Mouse (Mus musculus) liver, adult 2 months (tissue): ENCODE measurements around the gene Ccdc63.

ENCODE experiments used
- CTCF ChIP-seq: fragments of 200-500 bp; IDR thresholded peaks from 2 replicates; pipeline ENCODE4 v1.5.1; 2011; ENCODE audit warnings: low read depth, low read length, control low read depth
- POLR2A ChIP-seq: fragments of 200-500 bp; IDR thresholded peaks from 2 replicates; pipeline ENCODE4 v1.6.1; 2011; ENCODE audit warnings: low read length, control low read depth; ENCODE audit not compliant: insufficient read depth; ENCODE audit errors: extremely low read depth

GRCm38 (mm10) chr5:122140723-122141122 lies at the start of gene Ccdc63:
- no peak for TF ChIP-seq POLR2A
- TF ChIP-seq CTCF = no peak
